Mouse (Mus musculus) ES-E14 (cell line): ENCODE results near the gene Vash1. TPM values are rescaled to one million over a fixed set of nuclear protein-coding genes. Genes with fewer than 3 reads are reported as not detected.

ENCODE experiments used
- DNase-seq: peaks from one replicate; pipeline ENCODE4 v3.0.0-alpha.2; 2013; ENCODE audit warnings: low read depth, low spot score
- H3K27ac ChIP-seq: 2 replicates; pipeline ENCODE4 v1.5.1; 2012; ENCODE audit warnings: low read depth, mild to moderate bottlenecking, low read length, moderate library complexity, mixed read lengths; ENCODE audit not compliant: poor library complexity, insufficient read depth, severe bottlenecking
- H3K36me3 ChIP-seq: 2 replicates; pipeline ENCODE4 v1.6.1; 2012; ENCODE audit warnings: mild to moderate bottlenecking, low read length, moderate library complexity, mixed read lengths; ENCODE audit not compliant: control insufficient read depth, poor library complexity, insufficient read depth, severe bottlenecking
- H3K4me1 ChIP-seq, 2 experiments: fragments of 150-350 bp in 1 of 2; sonication (generic) in 1 of 2; 2 replicates each; pipeline ENCODE4 v1.6.1; 2012; ENCODE audit warnings: low read length in 2 of 2, mild to moderate bottlenecking in 1 of 2, mixed read lengths in 1 of 2; ENCODE audit not compliant: control insufficient read depth in 2 of 2, insufficient read depth in 2 of 2, poor library complexity in 1 of 2
- H3K4me3 ChIP-seq, 2 experiments: fragments of 150-350 bp in 1 of 2; sonication (generic) in 1 of 2; 2 replicates each; pipeline ENCODE4 v1.5.1; 2012; ENCODE audit warnings: low read length in 2 of 2, low read depth in 1 of 2, mild to moderate bottlenecking in 1 of 2, mixed read lengths in 1 of 2; ENCODE audit not compliant: insufficient read depth in 1 of 2, poor library complexity in 1 of 2, severe bottlenecking in 1 of 2
- H3K9ac ChIP-seq: 2 replicates; pipeline ENCODE4 v1.6.1; 2012; ENCODE audit warnings: low read depth, mild to moderate bottlenecking, low read length, mixed read lengths; ENCODE audit not compliant: poor library complexity, insufficient read depth, severe bottlenecking
- H3K9me3 ChIP-seq: fragments of 150-350 bp; sonication (generic); 2 replicates; pipeline ENCODE4 v1.6.1; 2012; ENCODE audit warnings: low read depth, mild to moderate bottlenecking, low read length; ENCODE audit not compliant: control insufficient read depth, insufficient read depth
- CHD2 ChIP-seq: IDR thresholded peaks from 2 replicates; pipeline ENCODE4 v1.6.1; 2014; ENCODE audit warnings: mild to moderate bottlenecking, low read depth, low read length, inconsistent platforms
- HCFC1 ChIP-seq: IDR thresholded peaks from 2 replicates; pipeline ENCODE4 v1.6.1; 2012; ENCODE audit warnings: low read length, inconsistent platforms, borderline replicate concordance; ENCODE audit not compliant: insufficient read depth
- MAFK ChIP-seq: IDR thresholded peaks from 2 replicates; pipeline ENCODE4 v1.6.1; 2014; ENCODE audit warnings: mild to moderate bottlenecking, low read depth, low read length, inconsistent platforms; ENCODE audit not compliant: insufficient read depth
- ZC3H11A ChIP-seq: IDR thresholded peaks from 2 replicates; pipeline ENCODE4 v1.6.1; 2012; ENCODE audit warnings: low read depth, mild to moderate bottlenecking, inconsistent platforms, low read length, borderline replicate concordance
- ZNF384 ChIP-seq: IDR thresholded peaks from 2 replicates; pipeline ENCODE4 v1.6.1; 2012; ENCODE audit warnings: low read depth, low read length, inconsistent platforms
- in situ Hi-C, 2 experiments: fragments of 600-800 bp; cut with MboI; formaldehyde crosslinking; loops; one replicate each; pipeline ENCODE4 v1.15.1; 2025; ENCODE audit warnings: low sequenced_read_pairs in 2 of 2, inconsistent platforms in 1 of 2; ENCODE audit not compliant: unreplicated experiment in 2 of 2
- total RNA-seq: library from RNA; depleted of rRNA; stranded (reverse); fragments of 300-350 nt; gene quantifications from 2 replicates; pipeline ENCODE4 v1.2.3, GENCODE M21; 2012

The Vash1 gene
- total RNA-seq, 1 experiment, result 4.0 TPM

DNA sequence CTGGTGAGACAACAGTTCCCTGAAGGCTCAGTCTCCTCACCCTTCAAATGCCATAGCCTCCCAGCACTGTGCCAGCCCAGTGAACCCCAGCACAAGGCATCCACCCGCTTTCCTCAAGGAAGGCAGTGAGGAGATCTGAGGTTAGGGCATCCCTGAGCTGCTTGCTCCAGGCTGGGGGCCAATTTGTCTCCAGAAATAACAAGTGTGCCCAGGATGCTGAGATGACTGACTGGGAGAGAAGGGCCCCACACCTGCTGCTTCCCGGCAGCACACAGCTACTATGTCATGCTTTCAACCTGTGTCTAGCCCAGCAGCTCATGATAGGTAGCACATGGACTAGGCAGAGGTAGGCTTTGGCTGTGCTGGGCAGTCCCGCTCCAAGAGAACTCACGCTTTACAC lies 23.0 kb downstream of the Vash1 start:
- Histone ChIP-seq H3K4me3 (no peak overlapping the region), H3K27ac (no peak overlapping the region), H3K9ac (no peak overlapping the region), H3K36me3 (peaks cover 7% of the 10 kb centered on the region), H3K4me1 (peaks cover 0 to 4% of the 10 kb centered on the region in 2 experiments; a peak in 1 of 4 replicates), H3K9me3 (no peaks in the 10 kb centered on the region)
- in situ Hi-C loops, result no loop called here
- DNase-seq, result no peak
- TF ChIP-seq ZNF384, result no peak
- TF ChIP-seq CHD2, result no peak
- TF ChIP-seq HCFC1, result no peak
- no peak for TF ChIP-seq MAFK
- no peak for TF ChIP-seq ZC3H11A

- no peak for DNase-seq
- peaks cover 0 to 4% of the 10 kb centered on the region in 2 experiments; a peak in 1 of 4 replicates for H3K4me1 ChIP-seq
- in situ Hi-C loops, result no loop called here
- H3K4me3 ChIP-seq, result no peak overlapping the region
- H3K36me3 ChIP-seq, result peaks cover 7% of the 10 kb centered on the region
- H3K9ac ChIP-seq, result no peak overlapping the region
- TF ChIP-seq CHD2 (no peak), HCFC1 (no peak)
- H3K27ac ChIP-seq, result no peak overlapping the region
- no peaks in the 10 kb centered on the region for H3K9me3 ChIP-seq
Observed at GRCm38 (mm10) chr12:86702690-86703089, 24.2 kb downstream of the Vash1 start.

DNA sequence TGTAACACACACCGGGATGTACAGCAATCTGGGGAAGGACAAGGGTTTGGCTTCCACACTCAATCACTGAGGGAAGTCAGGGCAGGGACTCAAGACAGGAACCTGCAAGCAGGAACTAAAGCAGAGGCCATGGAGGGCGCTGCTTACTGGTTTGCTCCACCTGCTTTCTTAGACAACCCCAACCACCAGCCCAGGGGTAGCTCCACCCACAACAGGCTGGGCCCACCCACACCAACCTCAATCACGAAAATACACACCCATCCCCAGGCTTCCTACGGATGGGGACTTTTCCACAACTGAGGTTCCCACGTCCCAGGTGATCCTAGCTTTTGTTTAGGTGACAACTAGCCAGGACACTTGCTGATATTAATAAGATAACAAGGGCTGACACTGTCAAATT lies 27.3 kb downstream of the Vash1 start:
- in situ Hi-C loops, result no loop called here
- TF ChIP-seq HCFC1, result no peak
- no peak for TF ChIP-seq ZC3H11A
- TF ChIP-seq MAFK, result no peak
- TF ChIP-seq CHD2, result no peak
- no peak for TF ChIP-seq ZNF384
- no peak for DNase-seq
- Histone ChIP-seq H3K36me3 (peaks cover 7% of the 10 kb centered on the region), H3K9ac (no peak overlapping the region), H3K4me3 (no peak overlapping the region), H3K9me3 (no peaks in the 10 kb centered on the region), H3K4me1 (no peaks in the 10 kb centered on the region; a peak in 1 of 4 replicates), H3K27ac (no peak overlapping the region)

- peak; percentile 68 for TF ChIP-seq ZNF384
- no peak for TF ChIP-seq HCFC1
- no peak for TF ChIP-seq ZC3H11A
- TF ChIP-seq MAFK, result no peak
- TF ChIP-seq CHD2, result no peak
- Histone ChIP-seq H3K36me3 (peaks cover 8% of the 10 kb centered on the region; the same call in 1 of the 2 replicates), H3K9me3 (no peaks in the 10 kb centered on the region), H3K4me1 (no peaks in the 10 kb centered on the region), H3K9ac (no peak overlapping the region), H3K4me3 (no peak overlapping the region), H3K27ac (no peak overlapping the region)
- in situ Hi-C loops, result no loop called here
- no peak for DNase-seq
Observed at GRCm38 (mm10) chr12:86714026-86714425, 35.5 kb downstream of the Vash1 start.

DNA sequence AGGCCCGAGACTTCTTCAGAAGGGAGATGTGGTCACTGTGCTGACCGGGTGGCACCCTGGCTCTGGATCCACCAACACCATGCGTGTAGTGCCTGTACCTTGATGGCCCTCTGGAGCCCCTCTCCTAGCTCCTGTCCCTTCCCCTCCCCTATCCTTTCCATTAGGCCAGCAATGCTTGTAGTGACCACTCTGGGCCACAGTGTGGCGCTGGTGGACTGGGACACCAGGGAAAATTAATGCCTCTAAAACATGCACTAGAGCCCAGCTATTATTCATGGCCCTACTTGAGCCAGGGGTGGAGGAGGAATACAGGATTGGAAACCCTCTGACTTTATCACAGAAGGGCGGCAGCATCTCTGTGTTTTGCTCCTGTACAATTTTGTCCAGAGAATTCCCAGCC lies 36.9 kb downstream of the Vash1 start:
- no peaks in the 10 kb centered on the region for H3K9me3 ChIP-seq
- DNase-seq, result peak; percentile 48
- H3K36me3 ChIP-seq, result peaks cover 12% of the 10 kb centered on the region; the same call in 1 of the 2 replicates
- in situ Hi-C loops, result no loop called here
- TF ChIP-seq HCFC1 (0 out of 2 replicates have a peak, but pooled peaks have one; percentile 38), ZNF384 (no peak), ZC3H11A (peak; percentile 76; the same call in 1 of the 2 replicates)
- H3K4me3 ChIP-seq, result no peak overlapping the region
- no peaks in the 10 kb centered on the region for H3K4me1 ChIP-seq
- no peak overlapping the region for H3K9ac ChIP-seq
- no peak overlapping the region for H3K27ac ChIP-seq
